Mouse (Mus musculus): ENCODE results near the gene Gm10318.

The Gm10318 gene

GRCm38 (mm10) chr10:77890987-77891565 lies 38.4 kb downstream of the Gm10318 start:
- no peak for DNase-seq (ENCODE audit: low spot score in 2 of 2)

DNA sequence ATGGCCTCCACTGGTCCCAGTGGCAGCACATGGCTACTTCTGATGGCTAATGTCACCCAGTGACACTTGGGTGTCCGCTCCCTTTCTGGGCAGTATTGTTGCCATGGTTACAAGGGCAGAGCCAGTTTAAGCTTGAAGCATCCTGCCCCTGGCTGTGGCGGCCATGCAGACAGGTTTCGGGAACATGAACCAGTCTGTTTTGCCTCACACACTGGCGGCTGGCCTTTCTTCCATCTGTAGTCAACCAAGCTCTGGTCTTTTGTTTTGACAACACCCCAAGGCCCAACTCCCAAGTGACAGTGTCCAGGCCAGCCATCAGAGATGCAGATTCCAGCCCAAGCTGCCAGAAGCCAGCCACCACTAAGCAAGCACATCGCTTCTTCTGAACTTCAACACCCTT lies 42.9 kb downstream of the Gm10318 start:
- DNase-seq (ENCODE audit: low spot score in 2 of 2) = no peak

GRCm38 (mm10) chr10:77900126-77900525 lies 47.5 kb downstream of the Gm10318 start:
- DNase-seq (ENCODE audit: low spot score in 2 of 2) = no peak

- no peak for DNase-seq (ENCODE audit: low spot score in 2 of 2)
Measured at GRCm38 (mm10) chr10:77900903-77901818, 48.5 kb downstream of the Gm10318 start.

DNA sequence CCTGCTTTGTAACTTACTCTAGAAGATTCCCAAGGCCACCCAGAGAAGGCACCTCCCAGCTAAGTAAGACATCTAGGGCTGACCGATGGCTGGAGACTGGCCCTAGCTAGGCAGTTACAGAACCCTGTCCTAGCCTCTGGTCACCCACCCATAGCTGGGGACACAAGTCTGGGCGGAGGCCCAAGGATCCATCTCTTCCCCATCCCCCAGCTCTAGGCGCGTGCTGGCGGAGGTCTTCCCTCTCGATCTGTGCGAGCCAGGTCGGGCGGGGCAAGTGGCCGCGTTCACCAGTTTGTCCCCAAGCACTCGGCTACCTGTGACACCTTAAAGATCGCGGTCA lies 49.2 kb downstream of the Gm10318 start:
- DNase-seq (ENCODE audit: low spot score in 2 of 2) = no peak

- peak in 1 of 2 experiments; percentile 16 for DNase-seq (ENCODE audit: low spot score in 2 of 2)
Measured at GRCm38 (mm10) chr10:77902211-77902893, 49.7 kb downstream of the Gm10318 start, which contains the start of gene Lrrc3. Lrrc3 (minus strand) TSS chr10:77902536.

GRCm38 (mm10) chr10:77902894-77903715 lies 50.4 kb downstream of the Gm10318 start:
- DNase-seq (ENCODE audit: low spot score in 2 of 2) = peak in 1 of 2 experiments; percentile 37
